Mouse (Mus musculus): ENCODE data around the gene Prps1l3.

- TF ChIP-seq CTCF (IDR thresholded peaks at IDR 0.05) (no peak), POLR2A (IDR thresholded peaks at IDR 0.05; ENCODE audit: insufficient read depth, low read depth, low read length) (no peak), EP300 (IDR thresholded peaks at IDR 0.05; ENCODE audit: insufficient read depth, low read depth, low read length) (no peak)
These were observed 13.7 kb downstream of the Prps1l3 start for GRCm38 (mm10) chr12:57243671-57244495.
